Mouse (Mus musculus) testis, postnatal 10 days (tissue): ENCODE data around the gene Pla2g7.
"Not testable (repeated sequence)": the region's sequence is repeated elsewhere in the genome, so short reads cannot be mapped to it uniquely, and the experiment has no call there.

Experiments used
- DNase-seq: peaks from one replicate; pipeline ENCODE4 v3.0.0; 2021; ENCODE audit warnings: low spot score

The Pla2g7 gene

GRCm38 (mm10) chr17:43567992-43568888, at the start of gene Pla2g7:
Gene Pla2g7, plus strand, starts transcription at chr17:43568098.
- peak; percentile 78 for DNase-seq

GRCm38 (mm10) chr17:43518644-43519409, 49.1 kb upstream of the Pla2g7 start:
- peak; percentile 86 for DNase-seq

- DNase-seq: no peak
Measured at GRCm38 (mm10) chr17:43520166-43520565, 47.7 kb upstream of the Pla2g7 start.

- DNase-seq: no peak
Measured at GRCm38 (mm10) chr17:43530507-43530906, 37.4 kb upstream of the Pla2g7 start.

GRCm38 (mm10) chr17:43531192-43531591, 36.7 kb upstream of the Pla2g7 start:
- DNase-seq: no peak

GRCm38 (mm10) chr17:43534362-43535222, 33.3 kb upstream of the Pla2g7 start:
- peak; percentile 68 for DNase-seq

GRCm38 (mm10) chr17:43536841-43537240, 31.1 kb upstream of the Pla2g7 start:
- not testable (repeated sequence) for DNase-seq

- no peak for DNase-seq
Measured at GRCm38 (mm10) chr17:43538767-43539166, 29.1 kb upstream of the Pla2g7 start.

GRCm38 (mm10) chr17:43543539-43543938, 24.4 kb upstream of the Pla2g7 start, which contains the start of gene Ankrd66:
Gene Ankrd66, minus strand, starts transcription at chr17:43543639.
- no peak for DNase-seq

- no peak for DNase-seq
Measured at GRCm38 (mm10) chr17:43544040-43544439, 23.9 kb upstream of the Pla2g7 start.

GRCm38 (mm10) chr17:43551122-43551630, 16.7 kb upstream of the Pla2g7 start:
- DNase-seq: no peak

- DNase-seq: no peak
Measured at GRCm38 (mm10) chr17:43554516-43555403, 13.1 kb upstream of the Pla2g7 start.

- DNase-seq: no peak
Measured at GRCm38 (mm10) chr17:43557104-43557503, 10.8 kb upstream of the Pla2g7 start.

- DNase-seq: no peak
Measured at GRCm38 (mm10) chr17:43557541-43558090, 10.3 kb upstream of the Pla2g7 start.

- no peak for DNase-seq
Measured at GRCm38 (mm10) chr17:43558678-43559077, 9.2 kb upstream of the Pla2g7 start.

- DNase-seq: no peak
Measured at GRCm38 (mm10) chr17:43563192-43563987, 4.5 kb upstream of the Pla2g7 start.

GRCm38 (mm10) chr17:43567593-43567991, 306 bp upstream of the Pla2g7 start:
- no peak for DNase-seq

- no peak for DNase-seq
Measured at GRCm38 (mm10) chr17:43569287-43569686, 1.4 kb downstream of the Pla2g7 start.

- DNase-seq: no peak
Measured at GRCm38 (mm10) chr17:43573624-43574073, 5.8 kb downstream of the Pla2g7 start.
